Mouse (Mus musculus) kidney, embryonic 16.5 days (tissue): Measurements from ENCODE around the gene Zglp1. TPM values are rescaled to one million over a fixed set of nuclear protein-coding genes. Genes with fewer than 3 reads are reported as not detected.

Source experiments
- ATAC-seq: fragments of 200-750 bp; cut with Nextera tagmentation; 2 replicates; pipeline ENCODE4 v1.8.0; 2017; ENCODE audit warnings: moderate TSS enrichment; ENCODE audit not compliant: low FRiP score, low TSS enrichment
- H3K27ac ChIP-seq: fragments of 300-500 bp; sonication (generic); 2 replicates; pipeline ENCODE4 v1.5.1; 2014; ENCODE audit warnings: low read length
- H3K27me3 ChIP-seq: fragments of 300-500 bp; sonication (generic); 2 replicates; pipeline ENCODE4 v1.6.1; 2014; ENCODE audit warnings: low read length, control low read depth, mixed read lengths; ENCODE audit not compliant: insufficient read depth
- H3K36me3 ChIP-seq: fragments of 300-500 bp; sonication (generic); 2 replicates; pipeline ENCODE4 v1.6.1; 2014; ENCODE audit warnings: low read length, control low read depth, mixed read lengths; ENCODE audit not compliant: insufficient read depth
- H3K4me1 ChIP-seq: fragments of 300-500 bp; sonication (generic); 2 replicates; pipeline ENCODE4 v1.6.1; 2014; ENCODE audit warnings: low read length, control low read depth, mixed read lengths; ENCODE audit not compliant: insufficient read depth
- H3K4me2 ChIP-seq: fragments of 300-500 bp; sonication (generic); replicated peaks from 2 replicates; pipeline ENCODE4 v1.6.1; 2014; ENCODE audit warnings: low read depth, low read length
- H3K4me3 ChIP-seq: fragments of 300-500 bp; sonication (generic); 2 replicates; pipeline ENCODE4 v1.5.1; 2014; ENCODE audit warnings: mild to moderate bottlenecking, low read length
- H3K9ac ChIP-seq: fragments of 300-500 bp; sonication (generic); replicated peaks from 2 replicates; pipeline ENCODE4 v1.6.1; 2014; ENCODE audit warnings: low read length
- H3K9me3 ChIP-seq: fragments of 300-500 bp; sonication (generic); 2 replicates; pipeline ENCODE4 v1.6.1; 2016; ENCODE audit warnings: low read length, control low read depth
- WGBS: fragments of 180-500 bp; shearing (Covaris S2); extraction: QIAGEN DNeasy Blood & Tissue Kit; methylation state at CpG from one replicate; pipeline ENCODE4 v1.1.7; 2014; 5-methylcytosine and 5-hydroxymethylcytosine counted together
- polyA plus RNA-seq: library from polyadenylated mRNA; unstranded; fragments of >200 nt; fragmentation: Nextera tagmentation; extraction: Ambion mirVana; gene quantifications from 2 replicates; pipeline ENCODE4 v1.2.1, GENCODE M21; 2015

Zglp1 gene
- polyA plus RNA-seq, 1 experiment from 2014 or later, result 0.64 TPM

GRCm38 (mm10) chr9:21030055-21030600 is 36.8 kb downstream of the Zglp1 start:
- H3K9me3 ChIP-seq, result no peaks in the 10 kb centered on the region
- WGBS, result 27% methylated on average over 22 of the region's 22 CpGs
- no peak overlapping the region for H3K27ac ChIP-seq
- peak overlapping the region; percentile 90 for H3K4me2 ChIP-seq
- H3K36me3 ChIP-seq, result no peaks in the 10 kb centered on the region
- peaks cover 34% of the 10 kb centered on the region for H3K27me3 ChIP-seq
- H3K4me1 ChIP-seq, result peaks cover 44% of the 10 kb centered on the region
- peak overlapping the region; percentile 57 for H3K4me3 ChIP-seq
- no peak for ATAC-seq
- H3K9ac ChIP-seq, result no peak overlapping the region

GRCm38 (mm10) chr9:21029291-21030054 is 37.4 kb downstream of the Zglp1 start, which contains the start of gene Icam4:
Icam4 (plus strand) TSS chr9:21029373.
- H3K4me3 ChIP-seq, result peak within 1 kb of the TSS; percentile 24
- H3K4me1 ChIP-seq, result peaks cover 38% of the 10 kb centered on the region
- H3K27ac ChIP-seq, result no peak within 1 kb of the TSS
- H3K36me3 ChIP-seq, result no peaks in the 10 kb centered on the region
- peak within 1 kb of the TSS; percentile 39 for H3K9ac ChIP-seq
- 2% methylated on average over 37 of the region's 37 CpGs for WGBS
- peak within 1 kb of the TSS; percentile 90 for H3K4me2 ChIP-seq
- no peaks in the 10 kb centered on the region for H3K9me3 ChIP-seq
- peaks cover 28% of the 10 kb centered on the region for H3K27me3 ChIP-seq
- peak; percentile 9; the same call in 1 of the 2 replicates for ATAC-seq

GRCm38 (mm10) chr9:21028560-21029110 is 38.3 kb downstream of the Zglp1 start:
- Histone ChIP-seq H3K4me1 (peaks cover 35% of the 10 kb centered on the region), H3K9me3 (no peaks in the 10 kb centered on the region), H3K27ac (no peak overlapping the region), H3K36me3 (no peaks in the 10 kb centered on the region), H3K4me3 (no peak overlapping the region), H3K9ac (no peak overlapping the region), H3K4me2 (no peak overlapping the region), H3K27me3 (peaks cover 22% of the 10 kb centered on the region)
- WGBS, result 63% methylated on average over 6 of the region's 6 CpGs
- no peak for ATAC-seq

- Histone ChIP-seq H3K9ac (no peak overlapping the region), H3K4me2 (no peak overlapping the region), H3K27ac (no peak overlapping the region), H3K27me3 (peaks cover 15% of the 10 kb centered on the region), H3K36me3 (no peaks in the 10 kb centered on the region), H3K9me3 (no peaks in the 10 kb centered on the region), H3K4me1 (peaks cover 28% of the 10 kb centered on the region), H3K4me3 (no peak overlapping the region)
- WGBS, result 58% methylated on average over 8 of the region's 8 CpGs
- no peak for ATAC-seq
Observed at GRCm38 (mm10) chr9:21027774-21028290, 39.1 kb downstream of the Zglp1 start.

- peaks cover 6% of the 10 kb centered on the region for H3K27me3 ChIP-seq
- H3K9me3 ChIP-seq, result no peaks in the 10 kb centered on the region
- 75% methylated on average over 12 of the region's 12 CpGs for WGBS
- H3K36me3 ChIP-seq, result no peaks in the 10 kb centered on the region
- H3K4me3 ChIP-seq, result no peak overlapping the region
- peaks cover 19% of the 10 kb centered on the region for H3K4me1 ChIP-seq
- no peak overlapping the region for H3K4me2 ChIP-seq
- peak overlapping the region; percentile 19; the same call in 1 of the 2 replicates for H3K9ac ChIP-seq
- ATAC-seq, result no peak
- no peak overlapping the region for H3K27ac ChIP-seq
Observed at GRCm38 (mm10) chr9:21026849-21027248, 40.0 kb downstream of the Zglp1 start.

- Histone ChIP-seq H3K27me3 (0 out of 2 replicates have a peak, but pooled peaks cover 4% of the 10 kb centered on the region), H3K4me1 (peaks cover 9% of the 10 kb centered on the region), H3K4me2 (no peak overlapping the region), H3K36me3 (no peaks in the 10 kb centered on the region), H3K9ac (no peak overlapping the region), H3K4me3 (no peak overlapping the region), H3K27ac (no peak overlapping the region), H3K9me3 (no peaks in the 10 kb centered on the region)
- ATAC-seq, result no peak
- 67% methylated on average over 19 of the region's 19 CpGs for WGBS
Observed at GRCm38 (mm10) chr9:21025258-21025810, 41.6 kb downstream of the Zglp1 start.

GRCm38 (mm10) chr9:21022726-21023125 is 44.2 kb downstream of the Zglp1 start:
- Histone ChIP-seq H3K9ac (no peak overlapping the region), H3K36me3 (no peaks in the 10 kb centered on the region), H3K27ac (no peak overlapping the region), H3K27me3 (peaks cover 4% of the 10 kb centered on the region), H3K4me2 (no peak overlapping the region), H3K4me1 (no peaks in the 10 kb centered on the region), H3K4me3 (no peak overlapping the region), H3K9me3 (no peaks in the 10 kb centered on the region)
- 94% methylated on average over 1 of the region's 1 CpGs for WGBS
- ATAC-seq, result no peak

- H3K9me3 ChIP-seq, result no peaks in the 10 kb centered on the region
- H3K4me1 ChIP-seq, result no peaks in the 10 kb centered on the region
- ATAC-seq, result no peak
- no peak overlapping the region for H3K4me2 ChIP-seq
- H3K36me3 ChIP-seq, result no peaks in the 10 kb centered on the region
- H3K27me3 ChIP-seq, result peaks cover 8% of the 10 kb centered on the region
- no peak overlapping the region for H3K4me3 ChIP-seq
- no peak overlapping the region for H3K27ac ChIP-seq
- H3K9ac ChIP-seq, result no peak overlapping the region
- 59% methylated on average over 6 of the region's 6 CpGs for WGBS
Observed at GRCm38 (mm10) chr9:21022288-21022687, 44.6 kb downstream of the Zglp1 start.

- no peak for ATAC-seq
- no peak overlapping the region for H3K4me3 ChIP-seq
- no peak overlapping the region for H3K9ac ChIP-seq
- H3K4me2 ChIP-seq, result no peak overlapping the region
- H3K9me3 ChIP-seq, result no peaks in the 10 kb centered on the region
- no peaks in the 10 kb centered on the region for H3K36me3 ChIP-seq
- WGBS, result 80% methylated on average over 3 of the region's 3 CpGs
- H3K27ac ChIP-seq, result no peak overlapping the region
- peaks cover 16% of the 10 kb centered on the region for H3K27me3 ChIP-seq
- 0 out of 2 replicates have a peak, but pooled peaks cover 4% of the 10 kb centered on the region for H3K4me1 ChIP-seq
Observed at GRCm38 (mm10) chr9:21021363-21021762, 45.5 kb downstream of the Zglp1 start.
